Mouse (Mus musculus): ENCODE results near the gene Arfgap2. TPM values are rescaled to one million over a fixed set of nuclear protein-coding genes. Genes with fewer than 3 reads are reported as not detected.
"Not testable (repeated sequence)": the region's sequence is repeated elsewhere in the genome, so short reads cannot be mapped to it uniquely, and the experiment has no call there.

Gene Arfgap2
- 85.7 and 86.6 TPM in 2 replicates for polyA plus RNA-seq (2014; fragmentation: Nextera tagmentation; extraction: Ambion mirVana)

DNA sequence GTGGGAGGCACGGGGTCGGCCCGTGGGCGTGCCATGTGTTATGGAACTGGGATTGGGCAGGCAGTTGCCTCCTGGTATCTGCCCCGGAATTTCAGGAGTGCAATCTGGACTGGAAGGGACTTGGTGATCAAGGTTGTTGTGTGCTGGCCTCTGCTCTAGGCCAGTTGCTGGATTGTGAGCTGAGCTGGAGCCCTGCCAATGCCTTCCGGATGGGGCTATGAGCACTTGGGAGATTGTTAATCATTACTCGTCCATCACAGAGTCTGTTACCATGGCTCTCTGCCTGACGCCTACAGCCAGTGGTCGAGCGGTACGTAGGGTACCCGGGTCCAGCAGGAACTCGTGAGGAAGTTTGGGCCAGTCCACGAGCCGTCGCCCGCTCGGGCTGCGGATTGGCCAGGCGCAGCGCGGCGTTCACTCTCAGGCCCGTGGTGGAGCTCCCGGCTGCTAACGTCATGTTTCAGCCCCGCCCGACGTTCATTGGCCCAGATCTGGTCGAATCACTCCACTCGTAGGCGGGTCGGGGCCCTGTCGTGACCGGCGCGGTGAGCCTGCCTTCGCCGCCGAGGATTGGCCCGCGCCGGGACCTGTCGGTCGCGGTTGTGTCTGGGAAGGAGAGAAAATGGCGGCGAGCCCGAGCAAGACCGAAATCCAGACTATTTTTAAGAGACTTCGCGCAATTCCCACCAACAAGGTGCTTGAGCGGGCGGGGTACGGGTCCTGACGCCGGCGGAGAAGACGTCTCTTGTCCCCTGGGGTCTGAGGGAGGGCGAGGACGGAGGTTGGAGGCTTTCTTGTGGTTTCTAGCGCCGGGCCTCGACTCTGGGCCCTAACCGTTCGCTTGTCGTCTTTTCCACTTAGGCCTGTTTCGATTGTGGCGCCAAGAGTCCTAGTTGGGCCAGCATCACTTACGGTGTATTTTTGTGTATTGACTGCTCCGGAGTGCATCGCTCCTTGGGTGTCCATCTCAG lies at the start of gene Arfgap2:
Gene Arfgap2 (plus strand): TSS at position 264 of the 971 bp plus-strand sequence.
- 1% methylated on average over 72 of the region's 72 CpGs for WGBS
- H3K36me3 ChIP-seq (ENCODE audit: control insufficient read depth, insufficient read depth, low read length), result peaks cover 17% of the 10 kb centered on the region

DNA sequence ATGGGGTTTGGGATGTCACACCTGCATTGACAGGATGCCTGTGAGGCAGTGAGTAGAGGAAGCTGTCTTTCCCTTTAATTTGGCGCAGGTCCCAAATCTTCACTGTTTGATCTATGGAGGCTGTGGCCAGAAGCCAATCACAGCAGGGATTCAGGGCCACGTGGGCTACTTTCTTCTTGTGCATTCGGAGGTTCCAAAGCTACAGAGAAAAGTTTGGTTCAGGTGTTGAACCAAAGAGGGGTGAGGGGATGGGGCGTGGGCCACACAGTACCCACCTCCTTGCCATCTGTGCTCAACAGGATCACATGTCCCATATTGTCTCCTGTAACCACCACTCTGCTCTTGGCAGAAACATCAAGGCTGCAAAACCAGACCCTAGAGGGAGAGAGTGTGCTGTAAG lies 47.7 kb upstream of the Arfgap2 start:
- Histone ChIP-seq H3K27ac (ENCODE audit: low read depth, low read length) (no peak overlapping the region), H3K36me3 (ENCODE audit: control insufficient read depth, insufficient read depth, low read length) (peaks cover 2% of the 10 kb centered on the region; the same call in 1 of the 2 replicates), H3K4me2 (no peak overlapping the region), H3K9me3 (ENCODE audit: control insufficient read depth, low read length) (no peaks in the 10 kb centered on the region), H3K9ac (ENCODE audit: low read length) (no peak overlapping the region), H3K27me3 (ENCODE audit: control insufficient read depth, insufficient read depth, low read length) (no peaks in the 10 kb centered on the region), H3K4me3 (ENCODE audit: low read depth, low read length) (no peak overlapping the region), H3K4me1 (ENCODE audit: control insufficient read depth, insufficient read depth, low read length) (no peaks in the 10 kb centered on the region)
- DNase-seq (ENCODE audit: low spot score, missing footprints) (no peak), ATAC-seq (ENCODE audit: low FRiP score) (no peak)
- WGBS, result 73% methylated on average over 4 of the region's 4 CpGs

More for the DNA sequence above, at the start of gene Arfgap2:
- DNase-seq (ENCODE audit: low spot score, missing footprints) (peak; percentile 98), ATAC-seq (ENCODE audit: low FRiP score) (peak; percentile 99)
- Histone ChIP-seq H3K4me3 (ENCODE audit: low read depth, low read length) (peak within 1 kb of the TSS; percentile 87), H3K4me2 (peak within 1 kb of the TSS; percentile 86), H3K27ac (ENCODE audit: low read depth, low read length) (peak within 1 kb of the TSS; percentile 85; the same call in 1 of the 2 replicates), H3K4me1 (ENCODE audit: control insufficient read depth, insufficient read depth, low read length) (peaks cover 8% of the 10 kb centered on the region), H3K9ac (ENCODE audit: low read length) (peak within 1 kb of the TSS; percentile 92), H3K9me3 (ENCODE audit: control insufficient read depth, low read length) (no peaks in the 10 kb centered on the region), H3K27me3 (ENCODE audit: control insufficient read depth, insufficient read depth, low read length) (no peaks in the 10 kb centered on the region)

DNA sequence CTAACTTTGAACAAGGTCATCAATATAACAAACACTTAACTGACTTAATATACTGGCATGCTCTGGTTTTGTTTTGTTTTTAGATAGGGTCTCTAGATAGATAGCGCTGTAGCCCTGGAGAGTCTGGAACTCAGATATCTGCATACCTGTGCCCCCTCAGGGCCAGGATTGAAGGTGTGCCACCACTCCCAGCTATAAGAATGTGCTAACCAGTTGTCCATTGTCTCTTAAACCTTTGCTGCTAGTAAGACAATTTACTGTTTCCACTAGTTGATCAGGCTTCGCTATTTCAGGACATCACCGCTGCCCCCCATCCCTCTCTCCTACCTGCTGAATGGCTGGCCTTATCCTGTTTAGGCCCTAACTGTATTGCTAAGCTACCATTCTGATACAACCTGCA lies 44.3 kb upstream of the Arfgap2 start:
- 96% methylated on average over 3 of the region's 3 CpGs for WGBS
- H3K27ac ChIP-seq (ENCODE audit: low read depth, low read length), result no peak overlapping the region
- DNase-seq (ENCODE audit: low spot score, missing footprints), result no peak

DNA sequence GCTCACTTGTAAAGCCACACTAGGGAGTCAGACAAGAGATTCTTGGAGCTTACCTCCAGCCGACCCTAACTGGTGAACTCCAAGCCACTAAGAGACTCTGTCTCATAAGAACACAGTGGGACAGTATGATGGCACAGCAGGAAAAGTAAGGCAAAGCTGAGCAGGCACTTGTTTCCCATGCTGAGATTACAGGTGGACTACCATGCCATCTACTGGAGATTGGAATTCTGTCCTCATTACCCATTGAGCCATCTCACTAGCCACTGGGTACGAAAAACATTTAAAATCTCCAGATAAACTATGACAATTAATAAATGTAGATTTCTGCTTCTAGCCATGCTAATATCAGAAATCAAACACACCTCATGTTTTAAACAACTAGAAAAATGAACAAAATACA lies 41.2 kb upstream of the Arfgap2 start:
- Histone ChIP-seq H3K9me3 (ENCODE audit: control insufficient read depth, low read length) (no peaks in the 10 kb centered on the region), H3K27me3 (ENCODE audit: control insufficient read depth, insufficient read depth, low read length) (no peaks in the 10 kb centered on the region), H3K4me2 (no peak overlapping the region), H3K36me3 (ENCODE audit: control insufficient read depth, insufficient read depth, low read length) (no peaks in the 10 kb centered on the region), H3K4me1 (ENCODE audit: control insufficient read depth, insufficient read depth, low read length) (no peaks in the 10 kb centered on the region), H3K4me3 (ENCODE audit: low read depth, low read length) (no peak overlapping the region), H3K27ac (ENCODE audit: low read depth, low read length) (no peak overlapping the region), H3K9ac (ENCODE audit: low read length) (no peak overlapping the region)
- WGBS, result 81% methylated on average over 2 of the region's 2 CpGs
- ATAC-seq (ENCODE audit: low FRiP score) (no peak), DNase-seq (ENCODE audit: low spot score, missing footprints) (no peak)

More for the DNA sequence above, 44.3 kb upstream of the Arfgap2 start:
- no peaks in the 10 kb centered on the region for H3K36me3 ChIP-seq (ENCODE audit: control insufficient read depth, insufficient read depth, low read length)
- H3K4me3 ChIP-seq (ENCODE audit: low read depth, low read length), result no peak overlapping the region
- no peak for ATAC-seq (ENCODE audit: low FRiP score)
- no peaks in the 10 kb centered on the region for H3K9me3 ChIP-seq (ENCODE audit: control insufficient read depth, low read length)
- no peak overlapping the region for H3K9ac ChIP-seq (ENCODE audit: low read length)
- no peaks in the 10 kb centered on the region for H3K4me1 ChIP-seq (ENCODE audit: control insufficient read depth, insufficient read depth, low read length)
- H3K4me2 ChIP-seq, result no peak overlapping the region
- H3K27me3 ChIP-seq (ENCODE audit: control insufficient read depth, insufficient read depth, low read length), result no peaks in the 10 kb centered on the region

DNA sequence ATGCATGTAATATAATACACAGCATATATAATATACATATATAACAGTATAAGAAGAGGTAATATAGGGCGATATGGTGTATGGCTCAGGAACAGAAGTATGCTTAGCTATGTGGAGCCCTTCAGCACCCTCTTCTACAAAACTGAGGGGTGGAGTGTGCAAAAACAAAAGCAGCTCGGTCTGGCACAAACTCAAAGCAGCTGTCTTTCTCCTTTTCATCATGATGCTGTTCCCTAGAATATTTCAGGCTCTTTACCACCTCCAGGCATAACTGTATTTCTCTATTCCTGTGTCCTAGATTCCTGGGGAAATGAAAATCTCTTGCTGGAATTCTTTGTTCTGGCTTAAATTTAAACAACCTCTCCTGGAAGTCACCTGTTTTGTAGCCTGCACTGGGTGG lies 35.0 kb upstream of the Arfgap2 start:
- Histone ChIP-seq H3K27ac (ENCODE audit: low read depth, low read length) (no peak overlapping the region), H3K4me1 (ENCODE audit: control insufficient read depth, insufficient read depth, low read length) (no peaks in the 10 kb centered on the region), H3K4me3 (ENCODE audit: low read depth, low read length) (no peak overlapping the region), H3K4me2 (no peak overlapping the region), H3K9me3 (ENCODE audit: control insufficient read depth, low read length) (no peaks in the 10 kb centered on the region), H3K9ac (ENCODE audit: low read length) (no peak overlapping the region), H3K27me3 (ENCODE audit: control insufficient read depth, insufficient read depth, low read length) (no peaks in the 10 kb centered on the region), H3K36me3 (ENCODE audit: control insufficient read depth, insufficient read depth, low read length) (no peaks in the 10 kb centered on the region)
- ATAC-seq (ENCODE audit: low FRiP score) (no peak), DNase-seq (ENCODE audit: low spot score, missing footprints) (no peak)
- WGBS, result 85% methylated on average over 2 of the region's 2 CpGs

DNA sequence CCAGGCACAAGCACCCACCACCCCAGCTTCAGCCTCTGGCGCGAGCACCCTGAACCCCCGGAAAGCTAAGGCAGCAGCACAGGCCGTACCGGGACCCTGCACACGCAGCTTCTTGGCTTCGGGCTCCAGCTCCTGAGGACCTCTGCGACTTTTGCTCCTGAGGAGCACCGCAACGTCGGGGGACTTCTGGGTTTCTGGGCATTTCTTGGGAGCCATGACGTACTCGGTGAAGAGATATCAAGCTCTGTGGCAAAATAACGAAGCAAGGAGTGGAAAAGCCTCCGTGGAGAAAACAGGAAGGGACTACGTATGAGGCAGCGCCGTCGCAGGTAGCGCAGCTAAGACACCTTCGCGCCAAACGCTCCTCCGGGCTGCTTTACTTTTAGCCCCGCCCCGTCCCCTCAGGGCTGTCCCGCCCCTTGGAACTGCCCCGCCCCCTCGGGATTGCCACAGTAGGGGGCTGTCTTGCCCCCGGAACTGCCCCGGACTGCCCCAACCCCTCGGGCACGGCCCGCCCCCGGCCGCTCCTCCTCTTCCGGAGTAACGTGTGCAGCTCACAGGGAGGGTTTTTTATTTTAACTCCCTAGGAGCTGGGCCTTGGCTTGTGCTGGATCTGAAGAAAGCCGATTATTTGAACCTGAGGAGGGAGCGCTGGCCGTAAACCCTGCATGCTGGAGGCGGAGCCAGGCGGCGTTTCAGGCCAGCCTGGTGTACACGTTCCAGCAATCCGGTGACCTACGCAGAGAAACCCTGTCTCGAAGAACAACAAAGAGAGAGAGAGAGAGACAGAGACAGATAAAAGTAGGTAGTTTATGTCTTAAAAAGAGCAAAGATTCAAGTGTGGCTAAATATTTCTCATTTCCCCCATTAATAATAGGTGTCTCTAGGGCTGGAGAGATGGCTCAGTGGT lies 27.9 kb upstream of the Arfgap2 start, which contains the start of gene Ddb2:
Gene Ddb2 (minus strand): TSS at position 382 of the 910 bp plus-strand sequence.
- ATAC-seq (ENCODE audit: low FRiP score) (peak; percentile 98), DNase-seq (ENCODE audit: low spot score, missing footprints) (peak; percentile 99)
- Histone ChIP-seq H3K27me3 (ENCODE audit: control insufficient read depth, insufficient read depth, low read length) (no peaks in the 10 kb centered on the region), H3K9me3 (ENCODE audit: control insufficient read depth, low read length) (no peaks in the 10 kb centered on the region), H3K27ac (ENCODE audit: low read depth, low read length) (peak within 1 kb of the TSS; percentile 72), H3K9ac (ENCODE audit: low read length) (peak within 1 kb of the TSS; percentile 68), H3K4me1 (ENCODE audit: control insufficient read depth, insufficient read depth, low read length) (no peaks in the 10 kb centered on the region), H3K4me3 (ENCODE audit: low read depth, low read length) (peak within 1 kb of the TSS; percentile 44), H3K36me3 (ENCODE audit: control insufficient read depth, insufficient read depth, low read length) (no peaks in the 10 kb centered on the region), H3K4me2 (peak within 1 kb of the TSS; percentile 58)
- WGBS, result under 1% methylated on average over 48 of the region's 48 CpGs

DNA sequence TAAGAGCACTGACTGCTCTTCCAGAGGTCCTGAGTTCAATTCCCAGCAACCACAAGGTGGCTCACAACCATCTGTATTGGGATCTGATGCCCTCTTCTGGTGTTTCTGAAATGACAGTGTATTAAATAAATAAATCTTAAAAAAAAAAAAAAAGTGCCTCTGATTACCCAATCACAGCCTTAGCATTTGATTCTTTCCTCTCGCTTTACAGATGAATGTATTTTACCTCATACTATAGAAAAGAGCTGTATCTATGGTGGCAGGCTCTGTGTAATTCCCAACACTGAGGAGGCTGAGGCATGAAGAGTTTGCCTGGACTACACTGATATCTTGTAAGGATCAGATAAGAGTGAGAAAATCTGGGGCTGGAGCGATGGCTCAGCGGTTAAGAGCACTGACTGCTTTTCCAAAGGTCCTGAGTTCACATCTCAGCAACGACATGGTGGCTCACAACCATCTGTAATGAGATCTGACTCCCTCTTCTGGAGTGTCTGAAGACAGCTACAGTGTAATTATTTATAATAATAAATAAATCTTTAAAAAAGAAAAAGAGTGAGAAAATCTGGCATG lies 27.2 kb upstream of the Arfgap2 start:
- not testable (repeated sequence) for H3K36me3 ChIP-seq (ENCODE audit: control insufficient read depth, insufficient read depth, low read length); DNase-seq (ENCODE audit: low spot score, missing footprints); H3K27me3 ChIP-seq (ENCODE audit: control insufficient read depth, insufficient read depth, low read length); H3K9me3 ChIP-seq (ENCODE audit: control insufficient read depth, low read length); H3K4me1 ChIP-seq (ENCODE audit: control insufficient read depth, insufficient read depth, low read length)
- peak overlapping the region; percentile 72; the same call in 1 of the 2 replicates for H3K27ac ChIP-seq (ENCODE audit: low read depth, low read length)
- H3K4me3 ChIP-seq (ENCODE audit: low read depth, low read length), result peak overlapping the region; percentile 44
- 33% methylated on average over 4 of the region's 4 CpGs for WGBS
- peak overlapping the region; percentile 58 for H3K4me2 ChIP-seq
- peak; percentile 9; the same call in 1 of the 2 replicates for ATAC-seq (ENCODE audit: low FRiP score)
- H3K9ac ChIP-seq (ENCODE audit: low read length), result peak overlapping the region; percentile 68

DNA sequence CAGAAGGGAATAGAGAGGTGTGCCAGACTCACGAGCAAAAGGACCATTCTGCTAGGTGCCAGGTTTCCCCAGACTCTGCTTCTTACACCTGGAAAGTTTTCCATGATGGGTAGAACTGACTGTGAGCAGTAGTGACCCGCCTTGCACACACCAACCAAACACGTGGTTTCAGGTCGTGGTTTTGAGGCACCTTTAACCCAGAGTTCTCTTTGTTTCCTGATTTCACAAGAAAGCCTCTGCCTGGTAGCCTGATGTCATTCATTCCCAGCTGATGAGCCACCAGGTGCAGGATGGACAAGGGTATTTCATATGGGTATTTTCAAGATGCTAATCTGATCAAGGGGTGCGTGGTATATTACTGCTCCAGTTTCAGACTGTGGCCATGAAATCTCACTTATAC lies 22.2 kb upstream of the Arfgap2 start:
- no peak overlapping the region for H3K9ac ChIP-seq (ENCODE audit: low read length)
- 74% methylated on average over 5 of the region's 5 CpGs for WGBS
- H3K9me3 ChIP-seq (ENCODE audit: control insufficient read depth, low read length), result no peaks in the 10 kb centered on the region
- no peaks in the 10 kb centered on the region; the same call in 1 of the 2 replicates for H3K4me1 ChIP-seq (ENCODE audit: control insufficient read depth, insufficient read depth, low read length)
- no peaks in the 10 kb centered on the region for H3K27me3 ChIP-seq (ENCODE audit: control insufficient read depth, insufficient read depth, low read length)
- no peaks in the 10 kb centered on the region for H3K36me3 ChIP-seq (ENCODE audit: control insufficient read depth, insufficient read depth, low read length)
- H3K4me3 ChIP-seq (ENCODE audit: low read depth, low read length), result no peak overlapping the region
- H3K4me2 ChIP-seq, result no peak overlapping the region
- ATAC-seq (ENCODE audit: low FRiP score), result no peak
- no peak overlapping the region for H3K27ac ChIP-seq (ENCODE audit: low read depth, low read length)
- no peak for DNase-seq (ENCODE audit: low spot score, missing footprints)
